Mouse (Mus musculus) forelimb bud, embryonic 11.5 days (tissue): ENCODE results near the gene Prima1.

Experiments used
- DNase-seq: peaks from one replicate; pipeline ENCODE4 v3.0.0-alpha.2; 2012; ENCODE audit warnings: low read depth, low spot score

Gene Prima1

GRCm38 (mm10) chr12:103242083-103242581, at the start of gene Prima1:
Prima1 (minus strand) TSS chr12:103242150.
- peak; percentile 66 for DNase-seq

GRCm38 (mm10) chr12:103287276-103287675, 45.3 kb upstream of the Prima1 start:
- no peak for DNase-seq

- no peak for DNase-seq
Measured at GRCm38 (mm10) chr12:103283411-103283810, 41.5 kb upstream of the Prima1 start.

- DNase-seq, result no peak
Measured at GRCm38 (mm10) chr12:103282936-103283335, 41.0 kb upstream of the Prima1 start.

GRCm38 (mm10) chr12:103281912-103282311, 40.0 kb upstream of the Prima1 start:
- peak; percentile 19 for DNase-seq

GRCm38 (mm10) chr12:103281491-103281890, 39.5 kb upstream of the Prima1 start:
- DNase-seq, result peak; percentile 27

GRCm38 (mm10) chr12:103276422-103276821, 34.5 kb upstream of the Prima1 start:
- DNase-seq, result no peak

GRCm38 (mm10) chr12:103273732-103274131, 31.8 kb upstream of the Prima1 start:
- DNase-seq, result no peak

- no peak for DNase-seq
Measured at GRCm38 (mm10) chr12:103273051-103273450, 31.1 kb upstream of the Prima1 start.

- no peak for DNase-seq
Measured at GRCm38 (mm10) chr12:103272176-103272575, 30.2 kb upstream of the Prima1 start.

- no peak for DNase-seq
Measured at GRCm38 (mm10) chr12:103266605-103267004, 24.7 kb upstream of the Prima1 start.

GRCm38 (mm10) chr12:103262017-103262865, 20.3 kb upstream of the Prima1 start:
- peak; percentile 17 for DNase-seq

- no peak for DNase-seq
Measured at GRCm38 (mm10) chr12:103252901-103253434, 11.0 kb upstream of the Prima1 start.

- DNase-seq, result no peak
Measured at GRCm38 (mm10) chr12:103251151-103251550, 9.2 kb upstream of the Prima1 start.

GRCm38 (mm10) chr12:103250333-103250732, 8.4 kb upstream of the Prima1 start:
- no peak for DNase-seq

- DNase-seq, result no peak
Measured at GRCm38 (mm10) chr12:103243041-103243440, 1.1 kb upstream of the Prima1 start.

- DNase-seq, result peak; percentile 51
Measured at GRCm38 (mm10) chr12:103242591-103243025, 658 bp upstream of the Prima1 start.

GRCm38 (mm10) chr12:103241311-103242082, 453 bp downstream of the Prima1 start:
- peak; percentile 19 for DNase-seq

- no peak for DNase-seq
Measured at GRCm38 (mm10) chr12:103238924-103239460, 3.0 kb downstream of the Prima1 start.

- DNase-seq, result no peak
Measured at GRCm38 (mm10) chr12:103235856-103236255, 6.1 kb downstream of the Prima1 start.

- no peak for DNase-seq
Measured at GRCm38 (mm10) chr12:103235251-103235650, 6.7 kb downstream of the Prima1 start.

GRCm38 (mm10) chr12:103229058-103229457, 12.9 kb downstream of the Prima1 start:
- no peak for DNase-seq
